Mouse (Mus musculus) c-Kit-positive CD71-negative TER-119-negative erythroid progenitor cells, embryonic 14.5 days (primary cell): ENCODE results near the gene Smim4.
A peak's percentile ranks its signal among the peaks of the same experiment; 100 is the strongest.

Experiments used
- DNase-seq: peaks from one replicate; pipeline ENCODE4 v3.0.0-alpha.2; 2013; ENCODE audit warnings: low read depth

Smim4 gene

DNA sequence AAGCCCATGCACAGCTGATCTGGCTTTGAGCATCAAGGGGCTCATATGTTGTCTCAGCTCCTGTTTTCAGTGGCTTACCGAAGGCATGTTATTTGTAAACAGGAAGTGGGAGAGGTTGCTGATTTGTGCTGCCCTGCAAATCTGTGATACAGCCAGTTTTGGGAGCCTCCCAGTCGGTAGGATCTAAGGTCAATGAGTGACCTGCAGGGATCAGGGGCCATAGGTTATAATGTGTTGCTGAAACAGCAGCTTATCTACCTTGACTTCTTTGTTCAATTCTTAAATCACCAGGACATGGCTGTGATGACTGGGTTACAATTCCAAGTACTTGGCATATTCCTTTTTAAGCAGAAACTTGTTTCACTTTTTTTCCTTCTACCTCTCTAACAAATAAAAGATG is 13.2 kb downstream of the Smim4 start:
- no peak for DNase-seq

DNA sequence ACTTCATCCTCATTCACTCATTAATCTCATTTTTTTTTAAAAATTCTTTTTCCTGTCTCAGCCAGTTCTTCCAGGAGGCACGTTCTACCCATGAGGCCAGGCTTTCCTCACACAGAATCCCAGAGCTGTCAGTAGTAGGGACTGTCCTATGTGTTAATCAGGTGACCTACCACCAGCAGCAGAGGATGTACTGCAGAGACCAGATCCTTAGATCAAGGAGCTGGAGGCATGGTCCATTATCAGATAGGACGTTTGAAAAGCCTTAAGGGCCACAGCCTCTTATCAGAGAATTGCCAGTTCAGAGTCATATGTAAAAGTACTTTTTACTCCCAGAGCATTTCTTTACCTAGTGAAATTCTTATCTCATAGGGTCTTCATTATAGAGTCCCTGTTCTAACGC is 14.7 kb downstream of the Smim4 start:
- no peak for DNase-seq

DNA sequence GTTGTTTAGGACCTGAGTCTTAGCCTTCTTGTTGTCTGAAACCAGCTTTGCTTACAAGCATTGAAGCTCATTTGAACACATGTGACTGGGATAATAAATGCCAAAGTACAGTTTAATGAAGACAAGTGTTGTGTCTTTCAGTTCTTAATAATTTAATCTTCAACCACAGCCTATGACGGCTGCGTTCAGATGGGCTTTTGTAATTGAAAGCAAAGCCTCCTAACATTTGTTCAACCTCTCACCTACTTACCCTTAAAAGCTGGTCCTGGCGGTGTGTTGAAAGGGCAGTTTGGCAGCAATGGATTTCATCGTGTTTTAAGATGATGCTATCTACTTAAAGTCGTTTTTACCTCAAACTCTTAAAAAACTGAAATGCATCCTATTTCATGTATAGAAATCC is 16.6 kb downstream of the Smim4 start:
- DNase-seq, result no peak

DNA sequence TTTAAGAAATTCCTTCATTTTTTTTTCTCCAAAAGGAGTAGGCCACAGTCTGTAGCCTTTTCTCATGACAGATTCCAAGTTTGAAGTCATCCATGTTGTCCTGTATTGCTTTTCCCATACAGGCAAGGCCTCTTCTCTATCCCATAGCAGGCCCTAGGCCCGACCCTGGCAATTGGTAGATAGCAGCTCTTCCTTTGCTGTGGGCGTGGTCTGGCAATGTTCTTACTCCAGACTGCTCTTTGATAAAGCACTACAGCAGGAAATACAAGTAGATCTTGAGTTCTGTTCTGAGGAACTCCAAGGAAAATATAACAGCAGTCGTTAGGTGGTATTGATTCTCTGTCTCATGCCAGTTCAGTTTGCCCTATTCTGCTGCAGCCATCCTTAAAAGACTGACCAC is 18.1 kb downstream of the Smim4 start:
- DNase-seq, result no peak

DNA sequence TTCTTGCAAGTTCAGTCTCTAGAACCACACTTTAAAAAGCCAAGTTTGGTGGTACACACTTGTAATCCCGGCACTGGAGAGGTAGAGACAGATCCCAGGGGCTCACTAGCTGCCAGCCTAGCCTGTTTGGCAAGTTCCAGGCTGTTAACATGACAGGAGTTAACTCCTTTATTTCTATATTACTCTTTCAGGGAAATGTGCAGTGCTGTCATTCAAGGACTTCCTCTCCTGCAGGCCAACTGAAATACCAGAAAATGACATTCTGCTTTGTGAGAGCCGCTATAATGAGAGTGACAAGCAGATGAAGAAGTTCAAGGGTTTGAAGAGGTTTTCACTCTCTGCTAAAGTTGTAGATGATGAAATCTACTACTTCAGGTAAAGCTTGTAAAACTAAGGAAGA is 23.6 kb downstream of the Smim4 start:
- no peak for DNase-seq

DNA sequence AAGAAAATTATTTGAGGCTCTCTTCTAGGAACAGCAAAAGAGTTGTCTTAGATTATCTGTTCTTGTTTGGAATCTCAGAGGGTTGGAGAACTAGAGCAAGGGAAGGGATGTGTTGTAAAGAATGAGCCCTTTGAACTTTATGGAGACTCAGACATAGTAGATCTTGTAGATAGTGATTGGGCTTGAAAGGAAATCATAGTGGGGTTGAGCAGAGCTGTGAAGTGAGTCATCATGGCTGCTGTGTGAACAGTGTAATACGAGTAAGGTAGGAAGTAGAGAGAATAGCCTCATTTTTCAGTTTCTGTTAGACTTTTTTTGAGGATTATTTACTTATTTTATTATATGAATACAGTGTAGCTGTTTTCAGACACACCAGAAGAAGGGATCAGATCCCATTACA is 38.8 kb downstream of the Smim4 start:
- DNase-seq, result no peak

DNA sequence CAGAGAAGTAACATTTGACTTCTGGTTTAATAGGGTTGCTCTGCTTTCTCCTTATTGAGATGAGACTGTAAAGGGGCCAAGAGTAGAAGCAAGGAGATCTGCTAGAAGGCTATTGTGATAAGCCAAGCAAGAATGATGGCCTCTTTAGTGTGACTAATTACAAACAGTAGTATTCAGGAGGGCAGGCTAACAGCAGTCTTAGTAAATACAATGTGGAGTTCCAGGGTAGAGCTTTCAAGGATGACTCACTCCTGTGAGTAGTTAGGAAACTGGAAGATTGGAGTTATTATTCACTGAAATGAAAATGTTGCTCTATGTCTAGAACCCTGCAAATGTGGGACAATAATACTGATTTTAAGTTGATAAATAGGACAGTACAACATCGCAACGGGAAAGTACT is 40.2 kb downstream of the Smim4 start:
- no peak for DNase-seq

DNA sequence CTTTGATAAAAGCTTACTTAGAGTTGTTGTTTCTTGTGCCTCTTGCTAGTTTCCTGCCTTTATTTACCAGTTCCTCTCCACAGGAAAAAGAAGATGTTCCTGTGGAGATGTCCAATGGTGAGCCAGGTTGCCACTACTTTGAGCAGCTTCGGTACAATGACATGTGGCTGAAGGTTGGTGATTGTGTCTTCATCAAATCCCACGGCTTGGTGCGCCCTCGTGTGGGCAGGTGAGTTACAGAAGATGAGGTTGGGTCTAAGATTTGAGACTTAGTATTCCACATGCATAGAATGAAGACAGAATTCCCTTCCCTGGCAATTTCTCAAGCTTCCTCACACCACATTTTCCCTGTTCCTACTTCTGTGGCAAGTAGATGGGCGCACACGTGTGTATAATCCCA is 41.3 kb downstream of the Smim4 start:
- DNase-seq, result no peak

DNA sequence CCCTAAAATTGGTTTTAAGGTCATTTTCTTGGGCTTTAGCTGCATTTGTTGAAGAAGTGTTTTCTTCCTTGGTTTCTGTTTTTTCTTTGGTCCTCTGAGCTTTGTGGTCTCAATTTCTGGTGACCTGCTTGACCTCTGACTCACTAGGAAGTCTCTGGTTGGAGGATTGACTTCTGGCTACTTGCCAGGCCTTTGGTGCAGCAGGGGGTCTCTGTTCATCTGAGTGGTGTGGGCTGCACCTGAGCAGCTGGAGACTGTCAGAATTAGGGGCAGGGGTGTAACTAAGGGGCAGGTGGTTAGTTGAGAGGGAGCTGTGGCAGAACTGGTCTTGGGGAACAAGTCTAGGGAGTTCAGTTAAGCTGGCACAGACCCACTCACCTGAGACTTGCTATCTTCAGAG is 47.6 kb downstream of the Smim4 start:
- no peak for DNase-seq

DNA sequence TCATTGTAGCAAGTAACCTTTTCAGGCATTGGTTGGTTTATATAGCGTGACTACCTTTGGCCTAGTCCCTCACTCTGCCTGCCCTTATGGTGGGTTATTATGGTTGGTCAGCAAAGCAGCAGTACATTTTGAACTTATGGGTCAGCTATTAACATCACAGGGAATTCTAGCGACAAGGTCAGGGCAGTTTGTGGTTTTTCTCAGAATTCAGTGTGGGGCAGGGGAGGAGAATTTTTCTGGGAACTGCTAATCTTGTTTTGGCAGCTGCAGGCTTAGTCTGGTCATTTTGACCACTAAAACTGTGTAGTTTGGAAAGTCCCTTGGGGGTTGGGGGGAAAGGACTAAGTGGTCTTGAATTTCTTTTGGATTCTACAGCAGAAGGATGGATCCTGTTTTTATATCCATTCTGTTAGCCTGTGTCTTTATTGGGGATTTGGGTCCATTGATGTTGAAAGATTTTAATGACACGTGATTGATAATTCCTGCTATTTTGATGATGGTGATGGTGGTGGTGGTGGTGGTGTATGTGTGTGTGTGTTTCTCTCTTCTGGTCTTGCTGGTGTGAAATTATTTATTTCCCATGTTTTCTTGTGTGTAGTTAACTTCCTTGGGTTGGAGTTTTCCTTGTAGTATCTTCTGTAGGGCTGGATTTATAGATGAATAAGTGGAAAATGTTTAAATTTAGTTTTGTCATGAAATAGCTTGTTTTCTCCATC is 49.3 kb downstream of the Smim4 start:
- no peak for DNase-seq

DNA sequence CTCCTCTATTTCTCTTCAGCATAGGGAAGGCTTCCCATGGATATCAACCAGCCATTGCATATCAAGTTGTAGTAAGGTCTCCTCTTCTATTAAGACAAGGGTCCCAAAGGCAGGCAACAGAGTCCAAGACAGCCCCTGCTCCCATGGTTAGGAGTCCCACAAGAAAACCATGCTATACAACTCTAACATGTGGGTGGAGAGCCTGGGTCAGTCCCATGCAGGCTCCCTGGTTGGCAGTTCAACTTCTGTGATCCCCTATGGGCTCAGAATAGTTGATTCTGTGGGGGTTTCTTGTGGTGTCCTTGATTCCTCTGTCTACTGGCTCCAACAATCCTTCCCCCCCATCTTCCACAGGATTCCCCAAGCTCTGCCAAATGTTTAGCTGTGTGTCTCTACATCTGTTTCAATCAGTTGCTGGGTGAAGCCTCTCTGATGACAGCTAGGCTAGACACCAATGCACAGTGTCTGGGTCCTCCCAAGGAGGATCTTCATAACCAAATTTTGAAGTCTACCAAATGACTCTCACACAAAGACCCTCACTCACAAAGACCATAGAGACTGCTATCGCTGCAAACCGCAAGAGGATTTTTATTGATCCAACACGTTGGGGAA is 50.1 kb downstream of the Smim4 start:
- DNase-seq, result no peak

DNA sequence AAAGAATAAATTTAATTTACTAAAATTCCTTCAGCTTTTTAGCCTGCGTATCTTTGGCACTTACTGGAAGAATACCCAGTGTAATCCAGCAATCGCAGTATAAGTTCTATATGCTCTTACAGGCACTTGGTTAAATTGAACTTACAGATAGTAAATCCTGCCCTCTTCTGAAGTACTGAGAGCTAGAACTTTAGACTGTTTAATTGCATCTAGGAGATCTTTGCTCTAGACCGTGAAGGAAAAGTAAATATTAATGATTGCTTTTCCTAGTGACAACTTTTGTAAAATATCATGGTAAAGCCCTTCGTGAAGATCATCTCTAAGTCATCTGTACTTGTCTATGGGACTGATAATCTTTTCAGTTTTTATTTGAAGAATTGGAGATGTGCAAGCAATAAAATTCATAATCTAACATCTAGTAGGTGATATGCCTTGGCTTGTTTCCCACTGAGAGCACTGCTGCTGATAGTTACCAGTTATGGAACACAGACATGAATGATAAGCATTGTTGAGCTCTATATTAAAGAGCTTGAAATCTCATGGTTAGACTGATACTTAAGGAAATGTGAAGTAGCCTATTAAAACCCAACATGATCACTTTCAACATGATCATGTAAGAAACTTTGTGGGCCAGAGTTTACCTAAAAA is 59.5 kb downstream of the Smim4 start:
- no peak for DNase-seq

DNA sequence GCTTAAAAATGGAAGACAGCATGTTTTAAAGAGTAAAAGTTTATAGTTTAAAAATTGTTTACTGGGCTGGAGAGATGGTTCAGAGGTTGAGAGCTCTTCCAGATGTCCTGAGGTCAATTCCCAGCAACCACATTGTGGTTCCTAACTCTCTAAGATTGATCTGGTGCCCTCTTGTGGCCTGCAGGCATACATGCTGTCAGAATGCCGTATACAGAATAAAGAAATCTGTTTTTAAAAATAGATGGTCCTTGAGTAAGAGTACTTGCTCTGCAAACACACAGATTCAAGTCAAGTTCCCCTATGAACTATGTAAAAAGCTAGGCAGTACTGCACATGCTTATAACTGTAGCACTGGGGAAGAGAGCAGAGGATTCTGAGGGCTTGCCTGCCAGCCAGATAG is 66.5 kb downstream of the Smim4 start:
- DNase-seq, result no peak

DNA sequence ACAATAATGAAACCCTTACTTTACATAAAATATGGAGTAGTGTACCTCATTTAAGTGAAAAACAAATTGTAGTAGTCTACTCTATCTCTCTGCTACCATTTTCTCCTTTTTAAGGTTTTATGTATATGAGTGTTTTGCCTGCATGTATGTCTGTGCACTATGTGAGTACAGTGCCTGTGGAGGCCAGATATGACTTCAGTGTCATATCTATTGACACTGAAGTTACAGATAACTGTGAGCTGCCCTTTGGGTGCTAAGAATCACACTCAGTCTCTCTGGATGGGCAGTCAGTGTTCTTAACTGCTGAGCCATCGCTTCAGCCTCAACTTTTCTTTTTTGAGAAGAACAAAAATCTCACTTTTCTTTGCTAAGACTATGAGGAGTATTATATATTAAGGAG is 82.9 kb downstream of the Smim4 start:
- peak; percentile 6 for DNase-seq

DNA sequence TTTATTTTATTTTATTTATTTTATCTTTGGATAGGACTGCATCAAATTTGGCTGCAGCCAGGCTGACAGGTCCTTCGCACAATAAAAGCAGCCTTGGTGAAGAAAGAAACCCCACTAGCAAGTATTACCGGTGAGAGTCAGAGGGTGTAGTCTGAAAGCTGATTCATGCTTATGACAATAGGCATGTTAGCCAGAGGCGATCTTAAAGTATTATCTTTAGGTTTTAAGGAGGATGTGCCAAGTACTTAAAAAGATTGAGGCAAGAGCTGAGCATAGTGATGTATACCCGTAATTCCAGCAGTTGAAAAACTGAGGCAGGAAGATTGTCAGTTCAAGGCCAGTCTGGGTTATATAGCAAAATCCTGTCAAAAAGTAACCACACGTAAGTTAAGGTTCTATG is 83.5 kb downstream of the Smim4 start:
- no peak for DNase-seq
